Mouse (Mus musculus) heart, embryonic 15.5 days (tissue): ENCODE measurements around the gene Krtap29-1. TPM values are rescaled to one million over a fixed set of nuclear protein-coding genes. Genes with fewer than 3 reads are reported as not detected.

Source experiments
- ATAC-seq: fragments of 200-750 bp; cut with Nextera tagmentation; replicated peaks from 2 replicates; pipeline ENCODE4 v1.8.0; 2017; ENCODE audit warnings: low read depth, moderate TSS enrichment; ENCODE audit not compliant: insufficient number of reproducible peaks, insufficient read depth, low FRiP score
- H3K27ac ChIP-seq: fragments of 300-500 bp; sonication (generic); 2 replicates; pipeline ENCODE4 v1.5.1; 2015; ENCODE audit warnings: mild to moderate bottlenecking, inconsistent platforms
- H3K27me3 ChIP-seq: fragments of 300-500 bp; sonication (generic); 2 replicates; pipeline ENCODE4 v1.6.1; 2015; ENCODE audit warnings: inconsistent platforms
- H3K36me3 ChIP-seq: fragments of 300-500 bp; sonication (generic); 2 replicates; pipeline ENCODE4 v1.6.1; 2015; ENCODE audit warnings: mild to moderate bottlenecking, inconsistent platforms
- H3K4me1 ChIP-seq: fragments of 300-500 bp; sonication (generic); replicated peaks from 2 replicates; pipeline ENCODE4 v1.6.1; 2015; ENCODE audit warnings: inconsistent platforms
- H3K4me2 ChIP-seq: fragments of 300-500 bp; sonication (generic); 2 replicates; pipeline ENCODE4 v1.6.1; 2015; ENCODE audit warnings: inconsistent platforms, mild to moderate bottlenecking, moderate library complexity
- H3K4me3 ChIP-seq: fragments of 300-500 bp; sonication (generic); 2 replicates; pipeline ENCODE4 v1.5.1; 2015; ENCODE audit warnings: mild to moderate bottlenecking, inconsistent platforms
- H3K9ac ChIP-seq: fragments of 300-500 bp; sonication (generic); 2 replicates; pipeline ENCODE4 v1.6.1; 2015; ENCODE audit warnings: mild to moderate bottlenecking, inconsistent platforms
- H3K9me3 ChIP-seq: fragments of 300-500 bp; sonication (generic); replicated peaks from 2 replicates; pipeline ENCODE4 v1.6.1; 2016; ENCODE audit warnings: inconsistent platforms
- WGBS: fragments of 180-500 bp; shearing (Covaris S2); methylation state at CpG from one replicate; pipeline ENCODE4 v1.1.7; 2015; ENCODE audit warnings: mixed read lengths; 5-methylcytosine and 5-hydroxymethylcytosine counted together
- polyA plus RNA-seq: library from polyadenylated mRNA; unstranded; fragments of >200 nt; fragmentation: Nextera tagmentation; extraction: Ambion mirVana; gene quantifications from 2 replicates; pipeline ENCODE4 v1.2.1, GENCODE M21; 2015

Krtap29-1 gene
- not detected in 2 replicates for polyA plus RNA-seq

- Histone ChIP-seq H3K4me3 (no peak within 1 kb of the TSS), H3K27me3 (no peaks in the 10 kb centered on the region; the same call in 1 of the 2 replicates), H3K27ac (no peak within 1 kb of the TSS), H3K9ac (no peak within 1 kb of the TSS), H3K4me1 (no peaks in the 10 kb centered on the region), H3K4me2 (no peak within 1 kb of the TSS), H3K9me3 (no peaks in the 10 kb centered on the region), H3K36me3 (no peaks in the 10 kb centered on the region)
- ATAC-seq = no peak
- WGBS = 68% methylated on average over 5 of the region's 5 CpGs
Observed at GRCm38 (mm10) chr11:99978953-99979352, at the start of gene Krtap29-1. Gene Krtap29-1 (minus strand): TSS chr11:99979053.

- H3K4me2 ChIP-seq = no peak overlapping the region
- H3K36me3 ChIP-seq = no peaks in the 10 kb centered on the region
- WGBS = 52% methylated on average over 5 of the region's 5 CpGs
- no peaks in the 10 kb centered on the region for H3K9me3 ChIP-seq
- no peaks in the 10 kb centered on the region for H3K4me1 ChIP-seq
- H3K27me3 ChIP-seq = no peaks in the 10 kb centered on the region
- H3K9ac ChIP-seq = no peak overlapping the region
- H3K27ac ChIP-seq = no peak overlapping the region
- ATAC-seq = no peak
- no peak overlapping the region for H3K4me3 ChIP-seq
Observed at GRCm38 (mm10) chr11:100021438-100021837, 42.6 kb upstream of the Krtap29-1 start.

GRCm38 (mm10) chr11:100019466-100019865 lies 40.6 kb upstream of the Krtap29-1 start:
- no peaks in the 10 kb centered on the region for H3K36me3 ChIP-seq
- H3K9ac ChIP-seq = no peak overlapping the region
- H3K4me1 ChIP-seq = no peaks in the 10 kb centered on the region
- no peak overlapping the region for H3K4me3 ChIP-seq
- H3K4me2 ChIP-seq = no peak overlapping the region
- H3K9me3 ChIP-seq = no peaks in the 10 kb centered on the region
- ATAC-seq = no peak
- H3K27me3 ChIP-seq = no peaks in the 10 kb centered on the region
- H3K27ac ChIP-seq = no peak overlapping the region
- WGBS = 81% methylated on average over 1 of the region's 1 CpGs

- 78% methylated on average over 4 of the region's 4 CpGs for WGBS
- H3K27ac ChIP-seq = no peak within 1 kb of the TSS
- no peak for ATAC-seq
- no peak within 1 kb of the TSS for H3K9ac ChIP-seq
- H3K9me3 ChIP-seq = no peaks in the 10 kb centered on the region
- no peaks in the 10 kb centered on the region for H3K36me3 ChIP-seq
- no peak within 1 kb of the TSS for H3K4me3 ChIP-seq
- H3K27me3 ChIP-seq = no peaks in the 10 kb centered on the region
- no peak within 1 kb of the TSS for H3K4me2 ChIP-seq
- no peaks in the 10 kb centered on the region for H3K4me1 ChIP-seq
Observed at GRCm38 (mm10) chr11:100016112-100016511, 37.3 kb upstream of the Krtap29-1 start, which contains the start of gene Krt33a. Gene Krt33a (minus strand): TSS chr11:100016212.

GRCm38 (mm10) chr11:100013691-100014171 lies 34.9 kb upstream of the Krtap29-1 start:
- H3K9ac ChIP-seq = no peak overlapping the region
- H3K4me2 ChIP-seq = no peak overlapping the region
- no peak overlapping the region for H3K4me3 ChIP-seq
- WGBS = 68% methylated on average over 4 of the region's 4 CpGs
- no peaks in the 10 kb centered on the region for H3K9me3 ChIP-seq
- H3K4me1 ChIP-seq = no peaks in the 10 kb centered on the region
- no peak overlapping the region for H3K27ac ChIP-seq
- no peak for ATAC-seq
- no peaks in the 10 kb centered on the region; the same call in 1 of the 2 replicates for H3K27me3 ChIP-seq
- H3K36me3 ChIP-seq = no peaks in the 10 kb centered on the region

GRCm38 (mm10) chr11:100010682-100011081 lies 31.8 kb upstream of the Krtap29-1 start:
- WGBS = 68% methylated on average over 5 of the region's 5 CpGs
- no peaks in the 10 kb centered on the region for H3K9me3 ChIP-seq
- H3K36me3 ChIP-seq = no peaks in the 10 kb centered on the region

GRCm38 (mm10) chr11:100008336-100008735 lies 29.5 kb upstream of the Krtap29-1 start:
- Histone ChIP-seq H3K4me2 (no peak overlapping the region), H3K36me3 (no peaks in the 10 kb centered on the region), H3K27me3 (no peaks in the 10 kb centered on the region; the same call in 1 of the 2 replicates), H3K4me1 (no peaks in the 10 kb centered on the region), H3K9me3 (no peaks in the 10 kb centered on the region), H3K27ac (no peak overlapping the region), H3K9ac (no peak overlapping the region), H3K4me3 (no peak overlapping the region)
- ATAC-seq = no peak
- WGBS = 66% methylated on average over 5 of the region's 5 CpGs

More at GRCm38 (mm10) chr11:100010682-100011081, 31.8 kb upstream of the Krtap29-1 start:
- Histone ChIP-seq H3K4me2 (no peak overlapping the region), H3K27me3 (no peaks in the 10 kb centered on the region; the same call in 1 of the 2 replicates), H3K4me3 (no peak overlapping the region), H3K4me1 (no peaks in the 10 kb centered on the region), H3K27ac (no peak overlapping the region), H3K9ac (no peak overlapping the region)
- ATAC-seq = no peak

- 49% methylated on average over 3 of the region's 3 CpGs for WGBS
- ATAC-seq = no peak
Observed at GRCm38 (mm10) chr11:100006624-100007023, 27.8 kb upstream of the Krtap29-1 start.

GRCm38 (mm10) chr11:100005905-100006304 lies 27.1 kb upstream of the Krtap29-1 start:
- no peak overlapping the region for H3K27ac ChIP-seq
- 80% methylated on average over 8 of the region's 8 CpGs for WGBS

More at GRCm38 (mm10) chr11:100006624-100007023, 27.8 kb upstream of the Krtap29-1 start:
- H3K4me1 ChIP-seq = no peaks in the 10 kb centered on the region
- no peaks in the 10 kb centered on the region for H3K9me3 ChIP-seq
- no peak overlapping the region for H3K9ac ChIP-seq
- H3K27ac ChIP-seq = no peak overlapping the region
- no peaks in the 10 kb centered on the region; the same call in 1 of the 2 replicates for H3K27me3 ChIP-seq
- H3K4me2 ChIP-seq = no peak overlapping the region
- H3K36me3 ChIP-seq = no peaks in the 10 kb centered on the region
- H3K4me3 ChIP-seq = no peak overlapping the region

GRCm38 (mm10) chr11:100004846-100005245 lies 26.0 kb upstream of the Krtap29-1 start:
- no peaks in the 10 kb centered on the region for H3K9me3 ChIP-seq

More at GRCm38 (mm10) chr11:100005905-100006304, 27.1 kb upstream of the Krtap29-1 start:
- no peaks in the 10 kb centered on the region for H3K4me1 ChIP-seq
- no peaks in the 10 kb centered on the region for H3K9me3 ChIP-seq
- no peak overlapping the region for H3K4me2 ChIP-seq
- no peaks in the 10 kb centered on the region for H3K36me3 ChIP-seq
- no peaks in the 10 kb centered on the region; the same call in 1 of the 2 replicates for H3K27me3 ChIP-seq
- no peak overlapping the region for H3K4me3 ChIP-seq
- ATAC-seq = no peak
- H3K9ac ChIP-seq = no peak overlapping the region

GRCm38 (mm10) chr11:99999091-99999490 lies 20.2 kb upstream of the Krtap29-1 start:
- Histone ChIP-seq H3K4me1 (no peaks in the 10 kb centered on the region), H3K27ac (no peak overlapping the region), H3K9ac (no peak overlapping the region), H3K9me3 (no peaks in the 10 kb centered on the region), H3K4me2 (no peak overlapping the region), H3K36me3 (no peaks in the 10 kb centered on the region), H3K4me3 (no peak overlapping the region), H3K27me3 (peaks cover 20% of the 10 kb centered on the region)
- 80% methylated on average over 7 of the region's 7 CpGs for WGBS
- ATAC-seq = no peak

More at GRCm38 (mm10) chr11:100004846-100005245, 26.0 kb upstream of the Krtap29-1 start:
- Histone ChIP-seq H3K27me3 (no peaks in the 10 kb centered on the region), H3K9ac (no peak overlapping the region), H3K4me2 (no peak overlapping the region), H3K27ac (no peak overlapping the region), H3K36me3 (no peaks in the 10 kb centered on the region), H3K4me1 (no peaks in the 10 kb centered on the region), H3K4me3 (no peak overlapping the region)
- ATAC-seq = no peak
- WGBS = 22% methylated on average over 6 of the region's 6 CpGs

GRCm38 (mm10) chr11:99994384-99994661 lies 15.5 kb upstream of the Krtap29-1 start:
- H3K27ac ChIP-seq = no peak overlapping the region
- peaks cover 40% of the 10 kb centered on the region for H3K27me3 ChIP-seq
- ATAC-seq = no peak
- no peaks in the 10 kb centered on the region for H3K36me3 ChIP-seq
- no peaks in the 10 kb centered on the region for H3K9me3 ChIP-seq
- no peak overlapping the region for H3K4me3 ChIP-seq
- 61% methylated on average over 4 of the region's 4 CpGs for WGBS
- H3K4me1 ChIP-seq = no peaks in the 10 kb centered on the region
- no peak overlapping the region for H3K9ac ChIP-seq
- no peak overlapping the region for H3K4me2 ChIP-seq
